Mouse (Mus musculus): ENCODE measurements around the gene Adgrl3.

- TF ChIP-seq CTCF (IDR thresholded peaks at IDR 0.05; ENCODE audit: low read depth) (no peak), EP300 (optimal IDR thresholded peaks at IDR 0.05) (no peak)
These were observed 823.9 kb downstream of the Adgrl3 start for GRCm38 (mm10) chr5:81843798-81844197.

Data from stomach, postnatal 0 days (tissue).